Mouse (Mus musculus) adrenal gland, adult 18-20 months (tissue): Measurements from ENCODE around the gene Isoc2a. TPM values are rescaled to one million over a fixed set of nuclear protein-coding genes. Genes with fewer than 3 reads are reported as not detected.

Experiments used
- DNase-seq, 2 experiments: peaks; one replicate each; pipeline ENCODE4 v3.0.0; 2021 to 2022; ENCODE audit warnings: low spot score in 2 of 2
- total RNA-seq, 2 experiments: library from RNA; stranded (reverse); gene quantifications; 1 replicate in 1 of 2; 2 replicates in 1 of 2; pipeline ENCODE4 v1.2.3; 2021

Gene Isoc2a
- total RNA-seq, 2 experiments from 2014 or later, result 32.7 to 38.0 TPM

- DNase-seq, result no peak
These were observed 57.4 kb downstream of the Isoc2a start for GRCm38 (mm10) chr7:4934160-4934914.

DNA sequence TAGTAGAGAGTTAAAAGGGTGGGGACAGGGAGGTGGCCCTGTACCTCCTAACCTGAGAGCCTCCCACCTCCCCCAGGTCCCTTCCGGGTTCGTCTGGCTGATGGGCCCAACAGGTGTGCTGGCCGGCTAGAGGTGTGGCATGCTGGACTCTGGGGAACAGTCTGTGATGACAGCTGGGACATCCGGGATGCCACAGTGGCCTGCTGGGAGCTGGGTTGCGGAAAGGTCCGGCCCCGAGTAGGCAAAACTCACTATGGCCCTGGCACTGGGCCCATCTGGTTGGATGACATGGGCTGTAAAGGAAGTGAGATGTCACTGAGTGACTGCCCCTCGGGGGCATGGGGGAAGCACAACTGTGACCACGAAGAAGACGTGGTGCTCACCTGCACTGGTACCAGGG lies 59.9 kb downstream of the Isoc2a start:
- DNase-seq, result no peak

DNA sequence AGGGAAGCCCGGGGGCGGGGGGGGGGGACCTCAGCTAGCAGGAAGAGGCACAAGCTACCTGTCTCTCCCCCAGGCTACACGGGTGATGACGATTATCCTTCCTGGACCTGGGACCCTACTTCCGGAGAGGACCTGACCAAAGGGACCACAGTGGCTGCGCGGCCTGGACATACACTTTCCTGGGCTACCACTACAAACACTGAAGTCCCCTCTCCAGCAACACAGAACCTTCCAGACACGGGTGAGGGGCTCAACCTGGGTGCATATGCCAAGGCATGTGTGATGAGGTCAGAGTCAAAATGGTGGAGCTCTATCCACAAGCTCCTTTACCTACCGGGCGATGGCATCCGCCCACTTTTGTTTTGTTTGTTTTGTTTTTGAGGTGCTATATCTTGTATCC lies 60.4 kb downstream of the Isoc2a start:
- no peak for DNase-seq

- peak; percentile 77 to 78 for DNase-seq
These were observed 61.5 kb downstream of the Isoc2a start for GRCm38 (mm10) chr7:4938456-4938855.

- DNase-seq, result peak; percentile 86 to 87
These were observed 63.1 kb downstream of the Isoc2a start for GRCm38 (mm10) chr7:4940068-4940479.

GRCm38 (mm10) chr7:4942673-4943072 lies 65.7 kb downstream of the Isoc2a start:
- DNase-seq, result no peak

DNA sequence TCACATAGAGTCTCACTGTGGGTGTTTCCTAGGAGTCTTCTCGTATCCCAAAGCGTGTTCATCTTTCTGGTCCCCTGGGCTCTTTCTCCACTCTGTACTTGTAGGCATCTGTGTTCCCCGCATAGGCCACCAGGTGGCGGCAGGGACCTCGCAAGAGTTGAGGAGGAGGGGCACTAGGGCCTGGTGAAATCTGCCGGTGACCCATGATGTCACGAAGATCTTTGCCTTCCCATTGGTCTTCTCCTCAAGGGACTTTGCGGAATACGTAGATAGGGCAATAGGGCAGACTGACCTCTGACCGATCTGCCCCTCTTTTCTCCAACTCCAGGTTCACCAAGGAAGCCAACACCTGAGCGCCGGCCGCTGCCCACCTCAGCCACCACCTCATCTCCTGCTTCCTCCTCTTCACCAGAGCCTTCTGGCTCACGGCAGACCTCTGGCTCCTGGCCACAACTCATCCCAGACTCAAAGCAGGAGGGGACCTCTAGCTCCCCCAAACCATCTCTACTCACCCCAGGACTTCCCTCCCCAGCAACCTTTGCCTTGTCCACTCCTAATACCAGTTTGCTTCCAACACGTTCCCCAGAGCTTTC lies 66.4 kb downstream of the Isoc2a start:
- peak; percentile 95 to 96 for DNase-seq

Other genes with a start within 250 kb of the Isoc2a start
- gene Tmem86b, start 245.7 kb upstream of the Isoc2a start, total RNA-seq, result 1 to 10 TPM; 7.4 to 9.6 TPM
- 10 to 100 TPM; 79.2 to 98.8 TPM for gene Ppp6r1, start 218.1 kb upstream of the Isoc2a start, total RNA-seq
- 10 to 100 TPM; 47.8 TPM for gene Hspbp1, start 192.1 kb upstream of the Isoc2a start, total RNA-seq
- 1 to 10 TPM; 4.0 to 5.3 TPM for gene Brsk1, start 186.5 kb upstream of the Isoc2a start, total RNA-seq
- under 1 TPM; 0.36 to 0.38 TPM for gene Tmem150b, start 151.9 kb upstream of the Isoc2a start, total RNA-seq
- 10 to 100 TPM; 34.5 to 35.3 TPM for gene Kmt5c, start 137.0 kb upstream of the Isoc2a start, total RNA-seq
- 10 to 100 TPM in 1 of 2 experiments, 1 to 10 TPM in 1; 7.6 to 10.6 TPM for gene Cox6b2, start 124.1 kb upstream of the Isoc2a start, total RNA-seq
- gene Fam71e2, start 105.9 kb upstream of the Isoc2a start, total RNA-seq, result not detected
- under 1 TPM; 0.17 to 0.51 TPM for gene Il11, start 94.3 kb upstream of the Isoc2a start, total RNA-seq
- gene Tmem190, start 94.2 kb upstream of the Isoc2a start, total RNA-seq, result not detected
- gene Tmem238, start 87.5 kb upstream of the Isoc2a start, total RNA-seq, result 10 to 100 TPM in 1 of 2 experiments, 1 to 10 TPM in 1; 6.5 to 12.1 TPM
- 100 to 1,000 TPM; 849 to 923 TPM for gene Rpl28, start 84.3 kb upstream of the Isoc2a start, total RNA-seq
- 100 to 1,000 TPM; 119 to 128 TPM for gene Ube2s, start 64.6 kb upstream of the Isoc2a start, total RNA-seq
- 1 to 10 TPM; 2.1 to 2.4 TPM for gene Shisa7, start 32.5 kb upstream of the Isoc2a start, total RNA-seq
- gene Isoc2b, start 6.9 kb upstream of the Isoc2a start, total RNA-seq, result 10 to 100 TPM in 1 of 2 experiments, 1 to 10 TPM in 1; 9.6 to 18.3 TPM
- gene Gm36210, start 29.4 kb downstream of the Isoc2a start, total RNA-seq, result not detected
- 10 to 100 TPM; 13.9 to 17.2 TPM for gene Zfp628, start 38.1 kb downstream of the Isoc2a start, total RNA-seq
- 10 to 100 TPM in 1 of 2 experiments, 1 to 10 TPM in 1; 9.8 to 11.6 TPM for gene Nat14, start 44.9 kb downstream of the Isoc2a start, total RNA-seq
- 1 to 10 TPM; 2.2 to 2.5 TPM for gene Ssc5d, start 48.6 kb downstream of the Isoc2a start, total RNA-seq
- 1 to 10 TPM in 1 of 2 experiments, under 1 TPM in 1; 0.96 to 2.5 TPM for gene Sbk2, start 87.3 kb downstream of the Isoc2a start, total RNA-seq
- under 1 TPM; 0.13 to 0.22 TPM for gene Sbk3, start 94.0 kb downstream of the Isoc2a start, total RNA-seq
- gene Zfp579, start 119.0 kb downstream of the Isoc2a start, total RNA-seq, result 10 to 100 TPM; 15.9 to 25.4 TPM
- gene Zfp524, start 137.3 kb downstream of the Isoc2a start, total RNA-seq, result 10 to 100 TPM; 10.2 to 11.5 TPM
- 10 to 100 TPM; 21.7 to 22.5 TPM for gene Fiz1, start 137.5 kb downstream of the Isoc2a start, total RNA-seq
- gene Gm44973, start 138.3 kb downstream of the Isoc2a start, total RNA-seq, result not detected
- 10 to 100 TPM; 24.4 to 24.5 TPM for gene Zfp865, start 143.2 kb downstream of the Isoc2a start, total RNA-seq
- 1 to 10 TPM; 1.5 to 2.6 TPM for gene Ccdc106, start 143.4 kb downstream of the Isoc2a start, total RNA-seq
- not detected for gene 4632433K11Rik, start 157.0 kb downstream of the Isoc2a start, total RNA-seq
- 1 to 10 TPM; 3.4 to 4.1 TPM for gene Zfp784, start 161.3 kb downstream of the Isoc2a start, total RNA-seq
- gene Zfp580, start 174.4 kb downstream of the Isoc2a start, total RNA-seq, result 1 to 10 TPM; 5.1 to 5.7 TPM
- 100 to 1,000 TPM; 145 to 156 TPM for gene U2af2, start 185.0 kb downstream of the Isoc2a start, total RNA-seq
- 100 to 1,000 TPM; 140 to 142 TPM for gene Epn1, start 203.1 kb downstream of the Isoc2a start, total RNA-seq
- gene Rfpl4, start 239.8 kb downstream of the Isoc2a start, total RNA-seq, result under 1 TPM in 1 of 2 experiments, not detected in 1; 0.22 TPM
- gene Rasl2-9, start 248.8 kb downstream of the Isoc2a start, total RNA-seq, result 1 to 10 TPM; 1.5 to 2.0 TPM